Mouse (Mus musculus) cerebellum, adult 9-11 months (tissue): ENCODE measurements around the gene Abcg5.

Experiments used
- DNase-seq: peaks from one replicate; pipeline ENCODE4 v3.0.0; 2022

Abcg5 gene

DNA sequence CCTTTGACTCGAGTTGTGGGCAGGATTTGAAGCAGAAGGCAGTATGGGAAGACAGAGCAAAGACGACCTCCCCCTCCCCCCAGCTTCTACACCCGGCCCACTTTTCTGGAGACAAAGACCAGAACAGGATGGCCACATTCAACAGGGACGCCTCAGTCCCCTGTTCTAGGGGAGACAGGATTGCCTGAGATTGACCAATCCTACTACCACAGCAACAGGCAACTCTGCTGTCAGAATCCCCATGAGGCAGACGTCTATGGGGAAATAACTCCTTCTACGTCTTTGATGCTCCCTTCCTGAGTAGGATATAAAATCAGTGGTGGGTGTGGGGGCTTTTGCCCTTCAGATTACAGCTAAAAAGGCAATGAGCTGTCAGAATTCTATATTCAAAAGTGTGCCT, 1.5 kb upstream of the Abcg5 start:
- DNase-seq: no peak

DNA sequence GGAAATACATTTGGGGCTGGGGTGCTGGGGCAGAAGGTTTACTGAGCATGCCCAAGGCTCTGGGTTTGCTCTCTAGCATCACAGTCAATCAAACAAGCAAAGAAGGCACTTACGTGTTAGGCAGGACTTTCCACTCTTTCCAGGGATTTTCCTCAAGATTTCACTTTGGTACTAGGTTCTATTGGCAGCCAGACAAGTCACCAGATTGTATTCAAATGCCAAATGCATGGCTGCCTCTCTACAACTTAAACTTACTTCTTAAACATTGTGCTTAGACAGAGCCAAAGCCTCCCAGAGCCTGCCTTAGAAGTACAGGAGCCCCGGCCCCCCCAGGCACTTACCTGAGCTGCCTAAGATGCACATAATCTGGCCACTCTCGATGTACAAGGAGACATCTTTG, 1.1 kb downstream of the Abcg5 start:
- no peak for DNase-seq

DNA sequence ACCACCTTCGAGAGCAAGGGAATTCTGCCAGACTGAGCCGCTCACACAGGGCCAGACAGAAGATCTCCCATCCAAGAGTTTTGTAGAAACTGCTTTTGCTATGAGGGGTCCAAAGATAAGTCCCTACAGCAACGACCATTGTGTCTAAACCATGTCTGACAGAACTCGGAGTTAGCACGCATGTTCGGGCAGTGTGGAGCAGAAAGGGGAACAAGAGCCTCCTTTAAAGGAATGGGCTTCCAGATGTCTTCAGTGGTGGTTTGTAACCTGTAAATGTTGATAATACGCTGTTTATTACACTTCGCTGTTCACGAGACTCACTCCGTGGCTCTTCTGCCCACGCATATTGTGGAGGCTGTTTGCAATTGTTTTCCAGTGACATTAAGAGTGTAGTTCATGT, 5.2 kb downstream of the Abcg5 start:
- no peak for DNase-seq

DNA sequence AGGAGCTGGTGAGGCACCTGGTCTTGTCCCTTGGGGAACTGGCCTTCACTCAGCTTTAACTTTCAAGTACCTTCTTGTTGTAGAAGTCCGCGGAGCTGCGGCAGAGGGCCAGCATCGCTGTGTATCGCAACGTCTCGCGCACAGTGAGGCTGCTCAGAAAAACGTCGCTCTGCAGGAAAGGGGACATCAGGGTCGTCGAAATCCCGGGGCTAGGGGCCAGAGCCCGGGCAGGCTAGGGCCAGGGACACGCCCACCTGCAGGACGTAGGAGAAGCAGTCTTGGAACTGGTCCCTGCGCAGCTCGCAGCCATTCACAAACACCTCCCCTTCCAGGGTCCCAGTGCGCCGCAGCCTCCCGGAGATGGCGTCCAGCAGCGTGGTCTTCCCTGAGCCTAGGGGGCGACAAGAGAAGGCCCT, 6.9 kb downstream of the Abcg5 start, which contains the start of gene Abcg8:
Gene Abcg8, plus strand, starts transcription at position 352 of the 416 bp plus-strand sequence.
- DNase-seq: no peak

DNA sequence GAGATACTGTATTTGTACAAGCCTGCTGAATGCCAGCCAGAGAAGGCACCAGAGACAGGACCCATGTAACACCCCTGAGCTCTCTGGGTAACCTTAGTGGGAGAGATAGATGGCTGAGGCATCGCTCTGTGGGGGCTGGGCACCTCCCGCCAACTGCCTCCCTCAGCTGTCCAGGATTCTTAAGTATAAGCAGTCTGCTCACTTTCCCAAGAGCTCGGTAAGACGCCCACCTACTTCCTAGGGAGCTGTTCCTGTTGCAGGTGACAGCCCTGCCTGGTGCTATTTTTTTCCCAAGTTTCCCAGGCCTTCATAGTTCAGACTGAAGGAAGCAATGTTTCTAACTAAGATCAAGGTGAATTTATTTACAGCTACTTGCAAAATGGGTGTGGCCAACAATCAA, 7.6 kb downstream of the Abcg5 start:
- DNase-seq: no peak

DNA sequence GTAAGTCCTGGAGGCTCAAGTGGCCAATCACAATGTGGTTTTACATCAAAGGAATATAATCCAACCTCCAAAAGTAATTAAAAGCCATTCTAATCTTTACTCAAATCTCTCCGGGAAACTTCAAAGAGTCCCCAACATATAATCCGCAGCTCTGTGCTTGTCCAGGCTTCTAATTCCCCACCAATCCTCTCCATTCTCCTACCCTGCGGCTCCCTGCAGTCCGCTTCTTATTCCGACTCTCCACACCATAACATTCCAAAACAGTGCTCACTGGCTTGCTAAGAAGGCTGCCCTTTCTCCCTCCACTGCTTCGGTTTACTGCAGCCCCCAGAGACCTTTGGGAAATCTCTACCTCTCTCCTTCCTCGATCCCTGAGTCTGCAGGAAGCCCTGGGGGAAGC, 8.8 kb downstream of the Abcg5 start:
- DNase-seq: no peak

DNA sequence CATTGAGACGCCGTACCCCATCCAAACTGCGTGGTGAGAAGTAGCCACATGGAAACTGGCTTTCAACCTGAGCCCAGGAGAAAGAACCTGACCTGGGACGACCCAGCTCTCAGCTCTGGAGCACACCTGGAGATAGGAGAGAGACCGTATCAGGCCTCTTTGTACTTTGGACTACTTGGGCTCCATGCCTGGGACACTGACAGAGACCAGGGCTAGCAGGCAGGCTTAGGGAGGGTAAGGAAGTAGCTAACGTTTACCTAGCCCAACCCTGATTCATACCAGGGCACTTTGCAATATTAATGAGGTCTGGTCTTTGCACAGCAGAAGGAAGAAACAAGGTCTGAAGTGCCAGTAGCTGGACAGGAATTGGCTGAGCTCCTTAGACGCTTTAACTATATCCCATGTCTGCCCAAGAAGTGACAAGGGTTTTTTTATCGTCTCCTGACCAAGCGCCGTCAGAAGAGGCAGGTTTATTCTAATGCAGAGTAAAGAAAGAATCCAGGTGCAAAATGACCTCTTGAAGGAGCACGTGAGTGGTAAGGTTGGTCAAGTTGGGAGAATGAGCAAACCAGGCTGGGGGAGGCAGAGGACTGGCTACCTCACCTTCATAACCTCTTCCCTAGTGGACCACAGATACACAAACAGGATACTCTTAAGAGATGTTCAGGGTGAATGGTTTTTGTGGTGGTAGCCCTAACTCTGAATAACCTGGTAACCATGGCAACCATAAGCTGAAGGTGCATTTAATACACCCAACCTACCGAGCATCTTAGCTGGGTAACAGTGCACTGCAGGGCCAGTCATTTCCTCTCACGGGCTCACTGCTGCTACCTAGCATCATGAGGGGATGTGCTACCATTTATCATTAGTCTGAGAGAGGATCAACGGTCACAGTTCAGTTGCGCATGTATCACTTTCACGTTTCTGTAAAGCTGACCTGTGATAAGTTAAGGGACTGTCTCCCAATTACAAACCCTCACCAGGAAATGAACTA, 10.1 kb downstream of the Abcg5 start:
- no peak for DNase-seq

DNA sequence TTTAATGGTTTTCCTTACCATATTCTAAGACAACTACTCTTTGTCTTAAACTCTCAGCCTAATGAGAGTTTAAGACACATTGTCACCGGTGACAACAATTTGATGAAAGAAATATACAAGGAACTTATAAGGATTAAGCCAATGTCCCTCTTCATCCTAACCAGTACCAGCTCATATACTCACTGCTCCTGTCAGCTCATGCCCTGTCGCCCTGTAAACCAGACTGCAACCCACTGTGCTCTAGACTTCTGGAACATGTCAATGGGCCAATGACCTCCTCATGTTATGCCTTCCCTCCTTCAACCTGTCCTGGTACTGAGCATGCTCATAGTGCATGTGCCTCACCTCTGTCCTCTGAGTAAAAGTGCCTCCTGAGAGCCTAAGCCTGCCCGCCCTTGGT, 15.0 kb downstream of the Abcg5 start:
- no peak for DNase-seq

DNA sequence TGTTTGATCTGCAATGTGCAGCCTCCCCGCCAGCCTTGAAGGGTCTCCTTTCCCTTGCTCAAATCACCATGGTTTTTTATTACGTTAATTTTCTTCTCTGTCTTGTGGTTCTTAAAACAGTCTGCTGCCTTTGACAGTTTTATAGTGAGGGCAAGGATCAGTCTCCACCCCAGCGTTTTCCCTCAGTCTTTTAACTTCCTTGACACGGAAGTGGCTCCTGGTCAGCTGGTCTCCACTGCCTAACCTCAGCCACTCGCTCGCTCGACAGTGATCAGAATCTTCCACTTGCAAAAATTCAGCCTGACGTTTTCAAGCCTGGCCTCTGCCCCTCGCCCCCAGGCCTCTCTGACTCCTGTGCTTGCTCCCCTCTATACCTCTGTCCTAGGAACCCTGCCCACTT, 17.1 kb downstream of the Abcg5 start:
- no peak for DNase-seq

DNA sequence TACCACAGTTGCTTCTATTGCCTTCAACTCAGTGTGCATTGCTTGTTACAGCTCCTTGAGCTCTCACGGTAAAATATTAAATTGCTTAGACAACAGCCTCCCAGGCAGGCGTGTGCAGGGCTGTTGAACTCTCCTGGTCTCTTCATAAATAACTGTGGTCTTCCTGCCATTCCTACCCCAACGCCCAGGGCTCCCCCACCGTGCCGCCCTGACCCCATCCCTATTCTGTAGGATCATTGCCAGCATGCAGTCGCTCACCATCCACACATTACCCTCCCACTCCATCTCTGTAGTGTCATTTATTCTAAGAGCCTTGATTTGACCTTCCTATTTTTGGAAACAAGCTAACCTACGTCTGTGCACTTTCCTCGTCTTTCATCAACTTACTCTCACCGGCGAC, 17.8 kb downstream of the Abcg5 start:
- no peak for DNase-seq

DNA sequence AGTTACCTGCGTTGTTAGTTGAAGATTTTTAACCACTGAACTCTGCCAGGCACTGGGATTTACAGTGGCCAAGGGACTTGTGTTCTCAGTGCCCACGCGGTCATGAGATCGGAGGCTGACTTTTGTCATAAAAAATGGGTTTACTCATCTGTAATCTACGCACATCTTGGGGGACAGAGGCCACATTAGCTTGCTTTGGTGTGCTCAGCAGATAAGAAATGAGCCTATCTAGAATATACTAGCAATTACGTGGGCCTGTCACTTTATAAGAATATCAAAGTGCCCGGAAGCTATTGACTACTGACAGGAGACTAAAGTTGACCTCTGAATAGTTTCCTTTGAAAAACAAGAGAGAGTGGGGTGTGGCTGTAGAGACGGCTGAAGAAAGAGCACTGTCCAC, 23.9 kb downstream of the Abcg5 start:
- DNase-seq: no peak

DNA sequence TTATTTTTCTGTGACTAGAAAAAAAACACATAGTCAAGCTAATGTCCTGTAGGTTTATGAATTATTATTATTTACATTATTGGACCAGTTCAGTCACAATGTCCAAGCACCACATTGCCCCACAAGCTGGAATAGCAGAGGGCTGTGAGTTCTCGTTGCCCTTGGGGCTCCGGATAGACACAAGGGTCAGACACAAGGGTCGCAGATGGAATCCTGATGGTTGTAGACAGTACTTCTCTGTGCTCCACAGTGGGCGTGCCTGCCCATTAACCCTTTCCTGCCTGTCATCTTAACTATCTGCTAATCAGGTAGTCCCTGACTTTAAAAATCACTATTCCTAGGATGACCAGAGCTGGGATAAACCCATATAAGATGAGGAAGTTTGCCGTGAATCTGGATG, 24.6 kb downstream of the Abcg5 start:
- no peak for DNase-seq

DNA sequence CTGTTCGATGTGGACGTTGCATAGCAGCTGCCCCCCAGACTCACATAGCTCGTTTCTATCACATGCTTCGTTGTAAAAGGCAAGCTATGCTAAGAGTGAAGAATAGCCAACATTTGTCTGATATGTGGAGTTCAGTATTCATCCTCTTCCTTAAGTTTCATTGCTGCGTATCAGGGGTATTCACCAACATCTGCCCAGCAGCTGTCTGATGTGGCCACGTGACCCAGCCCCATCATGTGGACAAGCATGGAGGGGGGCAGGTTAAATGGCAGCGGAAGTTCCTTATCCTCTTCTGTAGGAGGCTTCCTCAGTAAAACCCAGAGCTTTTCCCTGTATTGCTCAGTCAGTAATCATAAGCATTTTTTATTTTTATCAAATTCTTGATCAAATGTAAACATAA, 25.0 kb downstream of the Abcg5 start:
- no peak for DNase-seq

DNA sequence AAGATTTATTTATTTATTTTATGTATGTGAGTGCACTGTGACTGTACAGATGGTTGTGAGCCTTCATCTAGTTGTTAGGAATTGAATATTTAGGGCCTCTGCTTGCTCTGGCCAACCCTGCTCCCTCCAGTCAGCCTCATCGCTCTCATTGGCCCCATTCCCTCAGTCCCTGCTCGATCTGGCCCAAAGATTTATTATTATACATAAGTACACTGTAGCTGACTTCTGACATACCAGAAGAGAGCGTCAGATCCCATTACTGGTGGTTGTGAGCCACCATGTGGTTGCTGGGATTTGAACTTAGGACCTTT, 25.4 kb downstream of the Abcg5 start:
- no peak for DNase-seq

DNA sequence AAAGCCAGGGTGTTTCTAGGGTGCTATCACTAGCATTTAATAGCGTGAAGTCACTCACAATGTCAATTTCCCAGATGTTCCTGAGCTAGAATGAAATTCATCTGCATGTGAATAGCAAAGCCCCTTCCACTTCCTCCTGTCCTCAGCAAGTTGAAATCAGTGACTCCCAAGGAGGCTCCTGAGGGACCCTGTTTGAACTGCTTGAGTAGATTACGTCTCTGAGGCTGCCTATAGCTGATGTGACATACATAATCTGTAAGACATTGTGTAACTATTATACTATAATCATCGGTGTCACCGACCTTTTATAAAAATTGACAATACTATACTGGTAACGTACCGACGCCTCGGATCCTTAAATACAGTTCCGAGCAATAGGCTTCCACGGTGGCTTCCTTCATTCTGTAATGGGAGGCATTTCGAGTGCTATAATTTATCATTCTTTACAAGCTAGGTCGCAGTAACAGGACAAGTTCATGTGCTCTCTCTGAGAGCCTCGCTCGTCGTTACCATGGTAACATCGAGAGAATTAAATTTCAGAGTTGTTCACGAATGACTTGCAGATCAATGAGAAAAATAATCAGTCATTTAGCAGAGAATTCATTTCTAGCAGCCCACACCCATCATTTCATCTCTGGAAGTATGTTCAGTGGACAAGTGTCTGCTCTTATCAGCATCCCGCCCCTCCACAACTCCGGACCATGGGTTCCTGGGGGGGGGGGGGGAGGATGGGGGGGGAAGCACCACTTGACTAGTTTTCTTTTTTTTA, 26.0 kb downstream of the Abcg5 start:
- no peak for DNase-seq

DNA sequence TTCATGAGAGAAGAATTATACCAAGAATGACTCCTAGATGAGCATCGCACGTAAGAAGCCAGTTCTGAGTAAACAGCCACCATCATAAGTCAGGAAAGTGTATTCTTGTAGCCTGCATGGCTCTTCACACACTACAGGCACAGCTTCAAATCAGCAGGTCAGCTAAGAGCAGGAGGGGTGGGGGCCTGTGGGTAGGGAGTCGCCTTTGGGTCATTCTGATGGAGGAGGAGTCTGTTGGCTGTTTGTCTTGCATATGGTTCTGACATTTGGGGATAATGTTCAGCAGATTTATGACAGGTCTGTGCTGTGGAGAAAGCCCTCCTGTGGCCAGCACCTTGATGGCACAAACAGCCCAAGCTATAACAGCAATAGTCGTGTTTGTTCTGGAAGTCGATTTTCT, 26.6 kb downstream of the Abcg5 start:
- no peak for DNase-seq

DNA sequence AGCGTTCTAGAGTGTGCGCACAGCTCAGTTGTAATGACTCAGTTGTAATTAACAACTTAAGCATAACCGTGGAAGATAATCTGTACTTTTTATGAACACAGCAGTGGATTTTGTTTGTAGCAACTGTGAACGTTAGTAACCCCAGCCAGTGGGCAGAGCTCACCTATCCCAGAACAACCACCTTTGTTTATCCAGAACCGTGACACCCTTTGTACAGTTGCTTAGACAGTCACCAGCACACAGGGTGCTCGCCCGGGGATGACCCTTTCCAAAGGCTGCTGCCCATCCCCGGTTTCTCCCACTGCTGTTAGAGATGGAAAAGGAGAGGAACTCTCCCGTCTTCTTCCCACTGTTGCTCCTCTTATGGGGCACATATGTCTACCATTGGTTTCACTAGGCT, 29.3 kb downstream of the Abcg5 start:
- DNase-seq: no peak

DNA sequence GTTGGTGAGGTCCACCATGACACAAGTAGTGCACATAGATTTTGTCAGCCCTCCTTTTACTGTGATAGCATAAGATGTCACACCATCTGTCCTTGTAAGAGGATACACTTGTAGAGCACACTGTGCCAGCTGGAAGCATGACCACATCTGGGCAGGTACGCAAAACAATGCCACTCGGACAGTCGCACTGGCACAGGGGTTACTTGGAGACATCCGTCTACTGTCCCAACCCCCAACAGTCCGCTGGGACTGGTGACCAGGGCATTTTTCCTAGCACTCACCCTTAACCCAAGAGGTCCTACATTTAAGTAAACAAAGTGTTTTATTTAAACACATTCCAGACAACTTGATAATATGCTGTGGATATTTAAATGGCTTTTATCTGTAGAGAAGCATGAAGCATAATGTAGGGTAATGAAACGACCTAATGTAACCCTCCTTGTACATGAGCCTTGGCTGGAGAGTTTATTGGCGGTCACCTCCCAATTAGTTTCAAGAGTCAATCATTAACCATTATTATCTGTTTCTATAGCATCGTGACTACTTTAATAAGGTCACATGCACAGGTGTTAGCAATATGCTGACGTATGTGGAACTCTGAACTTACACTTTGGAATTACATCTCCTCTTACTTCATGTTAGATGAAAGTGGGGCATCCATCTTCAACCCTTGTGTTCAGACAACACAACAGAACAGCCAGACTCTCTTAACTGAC, 32.4 kb downstream of the Abcg5 start:
- DNase-seq: no peak

DNA sequence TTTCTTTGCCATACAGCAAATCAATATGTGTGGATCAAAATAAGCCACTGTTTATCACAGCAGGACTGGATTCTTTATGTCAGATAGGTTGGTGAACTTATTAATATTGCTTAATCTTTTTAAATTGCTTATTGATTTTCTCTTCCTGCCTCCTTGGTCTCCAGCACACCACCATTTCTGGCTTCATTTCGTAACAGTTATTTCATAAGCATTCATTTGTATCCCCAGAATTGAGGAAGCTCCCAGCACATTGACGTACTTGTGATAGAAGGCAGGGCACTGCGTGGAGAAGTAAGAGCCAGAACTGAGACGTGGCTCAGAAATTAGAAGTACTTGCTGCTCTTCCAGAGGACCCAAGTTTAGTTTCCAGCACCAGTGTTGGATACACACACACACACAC, 35.2 kb downstream of the Abcg5 start:
- DNase-seq: no peak

DNA sequence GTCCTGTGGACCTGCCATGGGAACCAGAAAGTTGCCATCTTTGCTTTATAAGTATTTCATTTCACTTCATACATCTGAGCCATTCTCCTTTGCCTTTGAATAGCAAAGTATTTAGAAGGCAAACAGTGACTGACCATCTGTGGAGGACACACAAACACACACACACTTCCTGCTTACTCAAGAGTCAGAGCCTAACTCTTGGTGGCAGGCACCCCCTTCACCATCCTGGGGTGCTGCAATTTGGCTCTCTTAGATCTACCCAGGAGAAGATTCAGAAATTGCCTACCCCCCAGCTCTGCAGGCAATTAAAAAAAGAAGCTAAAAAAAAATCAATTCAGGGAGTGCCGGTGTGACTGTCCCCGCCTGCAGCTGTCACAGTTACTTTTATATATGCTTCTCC, 36.3 kb downstream of the Abcg5 start:
- no peak for DNase-seq

DNA sequence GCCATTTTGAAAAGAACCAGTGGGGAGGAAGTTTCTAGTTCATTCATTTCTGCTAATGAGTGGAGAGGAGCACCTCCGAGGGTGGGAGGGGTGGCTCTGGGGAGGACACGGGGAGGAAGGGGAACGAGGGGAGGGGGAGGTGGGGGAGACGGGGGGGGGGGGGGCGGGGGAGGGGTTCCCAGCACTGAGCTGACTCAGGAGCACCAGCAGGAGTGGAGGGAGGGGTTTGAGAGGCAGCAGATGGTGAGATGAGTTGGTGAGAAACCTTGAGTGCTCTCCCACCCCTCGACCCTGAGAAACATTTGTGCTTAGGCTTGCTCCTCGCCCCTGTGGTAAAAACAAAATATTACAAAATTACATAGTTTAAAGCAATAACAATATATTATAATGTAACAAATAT, 36.9 kb downstream of the Abcg5 start:
- no peak for DNase-seq

DNA sequence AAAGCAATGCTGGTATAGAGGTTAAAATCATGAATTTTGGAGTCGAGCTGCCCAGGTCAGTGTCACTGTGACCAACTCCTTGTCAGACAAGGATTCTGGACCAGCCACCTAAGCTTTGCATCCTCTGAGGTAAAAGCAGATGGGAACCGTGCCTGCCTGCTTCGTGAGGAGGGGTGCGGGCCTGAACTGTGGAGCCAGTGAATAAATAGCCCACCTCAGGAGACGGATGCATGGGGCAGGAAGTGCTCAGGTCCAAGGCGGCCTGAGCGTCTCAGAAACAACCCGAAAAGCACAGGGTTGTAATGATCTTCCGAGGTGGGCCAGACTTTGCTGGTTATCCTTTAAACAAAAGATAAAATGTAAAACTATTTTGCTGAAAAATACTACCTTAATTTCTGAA, 37.7 kb downstream of the Abcg5 start:
- no peak for DNase-seq

DNA sequence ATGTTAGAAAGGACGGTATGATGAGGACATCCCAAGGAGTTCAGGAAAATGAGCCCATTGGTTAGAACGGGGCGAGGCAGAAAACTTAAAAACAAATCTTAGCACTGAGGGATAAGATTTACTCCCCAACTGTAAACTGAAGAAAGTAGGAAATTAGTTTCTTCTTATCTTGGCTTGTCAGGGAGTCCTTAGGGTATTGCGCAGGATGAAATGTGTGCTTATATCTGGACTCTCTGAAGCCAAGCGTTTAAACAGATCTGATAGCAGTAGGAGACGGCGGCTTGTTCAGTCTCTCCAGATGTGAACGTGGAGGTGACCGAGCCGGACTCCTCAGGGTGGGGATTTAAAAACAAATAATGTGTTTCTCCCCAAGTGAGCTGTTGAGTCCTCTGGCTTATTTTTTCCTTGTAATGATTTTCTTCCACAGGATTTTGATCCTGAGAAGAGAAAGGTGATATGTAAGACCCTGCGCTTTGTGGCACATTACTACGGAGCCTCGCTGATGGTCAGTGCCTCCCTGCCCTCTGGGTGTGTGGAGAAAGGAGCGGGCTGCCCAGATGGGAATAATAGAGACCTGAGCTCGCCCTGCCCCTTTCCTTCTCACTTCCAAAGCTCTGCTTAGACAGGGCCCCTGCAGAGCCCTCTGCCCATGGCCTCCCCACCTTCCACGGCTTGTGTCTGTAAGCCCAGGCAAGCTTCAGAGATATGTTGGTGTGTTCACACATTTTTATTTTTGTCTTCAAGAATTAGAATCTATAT, 38.3 kb downstream of the Abcg5 start:
- DNase-seq: no peak
